Mouse (Mus musculus) hindbrain, embryonic 11.5 days (tissue): Measurements from ENCODE around the gene Tnip1. TPM values are rescaled to one million over a fixed set of nuclear protein-coding genes. Genes with fewer than 3 reads are reported as not detected.
"Not testable (repeated sequence)": the region's sequence is repeated elsewhere in the genome, so short reads cannot be mapped to it uniquely, and the experiment has no call there.

ENCODE experiments used
- ATAC-seq: fragments of 200-750 bp; cut with Nextera tagmentation; 2 replicates; pipeline ENCODE4 v1.8.0; 2017; ENCODE audit warnings: mild to moderate bottlenecking, moderate TSS enrichment, moderate library complexity; ENCODE audit not compliant: low FRiP score
- DNase-seq: peaks from one replicate; pipeline ENCODE4 v3.0.0-alpha.2; 2015; ENCODE audit warnings: low spot score
- H3K27ac ChIP-seq: fragments of 300-500 bp; sonication (generic); 2 replicates; pipeline ENCODE4 v1.5.1; 2014; ENCODE audit warnings: mild to moderate bottlenecking, low read depth, low read length
- H3K27me3 ChIP-seq: fragments of 300-500 bp; sonication (generic); 2 replicates; pipeline ENCODE4 v1.6.1; 2014; ENCODE audit warnings: mild to moderate bottlenecking, low read length, moderate library complexity, mixed read lengths; ENCODE audit not compliant: control insufficient read depth, insufficient read depth
- H3K36me3 ChIP-seq: fragments of 300-500 bp; sonication (generic); 2 replicates; pipeline ENCODE4 v1.6.1; 2014; ENCODE audit warnings: mild to moderate bottlenecking, low read length, moderate library complexity, mixed read lengths; ENCODE audit not compliant: control insufficient read depth, insufficient read depth
- H3K4me1 ChIP-seq: fragments of 300-500 bp; sonication (generic); replicated peaks from 2 replicates; pipeline ENCODE4 v1.6.1; 2014; ENCODE audit warnings: low read length, mixed read lengths; ENCODE audit not compliant: control insufficient read depth, insufficient read depth
- H3K4me2 ChIP-seq: fragments of 300-500 bp; sonication (generic); replicated peaks from 2 replicates; pipeline ENCODE4 v1.6.1; 2014; ENCODE audit warnings: mild to moderate bottlenecking, low read depth, low read length
- H3K4me3 ChIP-seq: fragments of 300-500 bp; sonication (generic); 2 replicates; pipeline ENCODE4 v1.5.1; 2014; ENCODE audit warnings: low read depth, low read length
- H3K9ac ChIP-seq: fragments of 300-500 bp; sonication (generic); 2 replicates; pipeline ENCODE4 v1.6.1; 2014; ENCODE audit warnings: low read depth, low read length
- H3K9me3 ChIP-seq: fragments of 300-500 bp; sonication (generic); 2 replicates; pipeline ENCODE4 v1.6.1; 2016; ENCODE audit warnings: low read length; ENCODE audit not compliant: control insufficient read depth
- WGBS: fragments of 180-500 bp; shearing (Covaris S2); extraction: QIAGEN DNeasy Blood & Tissue Kit; methylation state at CpG from one replicate; pipeline ENCODE4 v1.1.7; 2014; 5-methylcytosine and 5-hydroxymethylcytosine counted together
- polyA plus RNA-seq: library from polyadenylated mRNA; unstranded; fragments of >200 nt; fragmentation: Nextera tagmentation; extraction: Ambion mirVana; gene quantifications from 2 replicates; pipeline ENCODE4 v1.2.1, GENCODE M21; 2014

Gene Tnip1
- polyA plus RNA-seq, 1 experiment from 2014 or later: 10.3 TPM

- not testable (repeated sequence) for ATAC-seq, H3K27ac ChIP-seq, H3K27me3 ChIP-seq, H3K9me3 ChIP-seq, H3K4me2 ChIP-seq, H3K9ac ChIP-seq, DNase-seq, H3K36me3 ChIP-seq, H3K4me1 ChIP-seq, H3K4me3 ChIP-seq
- WGBS: 92% methylated on average over 3 of the region's 3 CpGs
Measured at GRCm38 (mm10) chr11:54896646-54897045, 66.1 kb downstream of the Tnip1 start.

GRCm38 (mm10) chr11:54894589-54894988 is 68.1 kb downstream of the Tnip1 start:
- Histone ChIP-seq H3K4me3 (no peak overlapping the region), H3K27me3 (no peaks in the 10 kb centered on the region), H3K36me3 (no peaks in the 10 kb centered on the region), H3K4me1 (0 out of 2 replicates have a peak, but pooled peaks cover 2% of the 10 kb centered on the region), H3K27ac (no peak overlapping the region), H3K4me2 (no peak overlapping the region), H3K9ac (no peak overlapping the region), H3K9me3 (no peaks in the 10 kb centered on the region)
- DNase-seq (no peak), ATAC-seq (no peak)
- 77% methylated on average over 9 of the region's 9 CpGs for WGBS

- no peaks in the 10 kb centered on the region for H3K27me3 ChIP-seq
- no peaks in the 10 kb centered on the region for H3K4me1 ChIP-seq
- no peak overlapping the region for H3K27ac ChIP-seq
- DNase-seq (no peak), ATAC-seq (no peak)
- H3K9me3 ChIP-seq: no peaks in the 10 kb centered on the region
- no peak overlapping the region for H3K4me3 ChIP-seq
- H3K4me2 ChIP-seq: no peak overlapping the region
- H3K36me3 ChIP-seq: no peaks in the 10 kb centered on the region
- WGBS: 47% methylated on average over 7 of the region's 7 CpGs
- no peak overlapping the region for H3K9ac ChIP-seq
Measured at GRCm38 (mm10) chr11:54892091-54892490, 70.6 kb downstream of the Tnip1 start.

GRCm38 (mm10) chr11:54891341-54891740 is 71.4 kb downstream of the Tnip1 start:
- no peaks in the 10 kb centered on the region for H3K4me1 ChIP-seq
- no peaks in the 10 kb centered on the region for H3K9me3 ChIP-seq
- H3K27me3 ChIP-seq: no peaks in the 10 kb centered on the region
- no peak overlapping the region for H3K9ac ChIP-seq
- H3K4me2 ChIP-seq: no peak overlapping the region
- ATAC-seq (no peak), DNase-seq (no peak)
- H3K36me3 ChIP-seq: no peaks in the 10 kb centered on the region
- H3K4me3 ChIP-seq: no peak overlapping the region
- no peak overlapping the region for H3K27ac ChIP-seq
- WGBS: 84% methylated on average over 5 of the region's 5 CpGs

- Histone ChIP-seq H3K4me2 (no peak overlapping the region), H3K27me3 (no peaks in the 10 kb centered on the region), H3K36me3 (no peaks in the 10 kb centered on the region), H3K4me3 (no peak overlapping the region), H3K9me3 (no peaks in the 10 kb centered on the region), H3K4me1 (no peaks in the 10 kb centered on the region), H3K9ac (no peak overlapping the region), H3K27ac (no peak overlapping the region)
- DNase-seq (no peak), ATAC-seq (no peak)
- 88% methylated on average over 6 of the region's 6 CpGs for WGBS
Measured at GRCm38 (mm10) chr11:54887927-54888326, 74.8 kb downstream of the Tnip1 start.

- no peaks in the 10 kb centered on the region for H3K27me3 ChIP-seq
- H3K9me3 ChIP-seq: no peaks in the 10 kb centered on the region
- H3K9ac ChIP-seq: no peak overlapping the region
- 89% methylated on average over 2 of the region's 2 CpGs for WGBS
- DNase-seq: no peak
- no peaks in the 10 kb centered on the region for H3K36me3 ChIP-seq
- ATAC-seq: no peak
- H3K4me3 ChIP-seq: no peak overlapping the region
- no peaks in the 10 kb centered on the region for H3K4me1 ChIP-seq
- H3K27ac ChIP-seq: no peak overlapping the region
- no peak overlapping the region for H3K4me2 ChIP-seq
Measured at GRCm38 (mm10) chr11:54885406-54885805, 77.3 kb downstream of the Tnip1 start.

- H3K27ac ChIP-seq: no peak overlapping the region
- no peaks in the 10 kb centered on the region for H3K36me3 ChIP-seq
- WGBS: 24% methylated on average over 5 of the region's 5 CpGs
- ATAC-seq (no peak), DNase-seq (no peak)
- H3K9me3 ChIP-seq: no peaks in the 10 kb centered on the region
- H3K9ac ChIP-seq: no peak overlapping the region
- H3K4me3 ChIP-seq: no peak overlapping the region
- H3K27me3 ChIP-seq: no peaks in the 10 kb centered on the region
- H3K4me1 ChIP-seq: no peaks in the 10 kb centered on the region
- no peak overlapping the region for H3K4me2 ChIP-seq
Measured at GRCm38 (mm10) chr11:54884937-54885336, 77.8 kb downstream of the Tnip1 start.

GRCm38 (mm10) chr11:54884197-54884828 is 78.4 kb downstream of the Tnip1 start:
- DNase-seq (no peak), ATAC-seq (no peak)
- Histone ChIP-seq H3K27me3 (no peaks in the 10 kb centered on the region), H3K36me3 (no peaks in the 10 kb centered on the region), H3K9ac (no peak overlapping the region), H3K4me2 (no peak overlapping the region), H3K4me3 (no peak overlapping the region), H3K4me1 (no peaks in the 10 kb centered on the region), H3K27ac (no peak overlapping the region), H3K9me3 (no peaks in the 10 kb centered on the region)
- 81% methylated on average over 4 of the region's 5 CpGs for whole genome bisulfite sequencing

GRCm38 (mm10) chr11:54882671-54883070 is 80.0 kb downstream of the Tnip1 start:
- Histone ChIP-seq H3K27me3 (no peaks in the 10 kb centered on the region), H3K27ac (no peak overlapping the region), H3K4me2 (no peak overlapping the region), H3K36me3 (no peaks in the 10 kb centered on the region), H3K4me3 (no peak overlapping the region), H3K4me1 (no peaks in the 10 kb centered on the region), H3K9me3 (no peaks in the 10 kb centered on the region), H3K9ac (no peak overlapping the region)
- ATAC-seq (no peak), DNase-seq (no peak)
- WGBS: 32% methylated on average over 8 of the region's 8 CpGs
